36 mouse cellular contexts compared by ENCODE assay signal in genomic region chr16:3820202-3820601, GRCm38 (mm10). TPM values are rescaled to one million over a fixed set of nuclear protein-coding genes. Genes with fewer than 3 reads are reported as not detected.
DNase-seq lines count a peak whose midpoint lies in the region; ATAC-seq and TF ChIP-seq lines count a peak whose summit lies in the region.
"Had no signal": no experiment of that assay in that cellular context is flagged by ENCODE, and none has a peak within 500 bp of the region (broad histone marks: within the 10 kb centered on the region; RNA-seq: fewer than 3 reads in every experiment).

No protein-coding gene starts in this region.

- H3K4me1 ChIP-seq in heart, embryonic 16.5 days (ENCODE audit: control insufficient read depth, insufficient read depth, low read length), result 0 out of 2 replicates have a peak, but pooled peaks cover 2% of the 10 kb centered on the region
- H3K4me1 ChIP-seq: embryonic facial prominence, embryonic 10.5 days; forebrain, embryonic 10.5 days; hindbrain, embryonic 12.5 days; kidney, embryonic 15.5 days; limb, embryonic 13.5 days; liver, embryonic 12.5 days; midbrain, embryonic 13.5 days had no signal

- WGBS in heart, embryonic 16.5 days, result 64% methylated on average over 2 of the region's 2 CpGs

- 0 out of 2 replicates have a peak overlapping the region, but pooled peaks have one; percentile 25 for H3K27ac ChIP-seq in heart, embryonic 16.5 days (ENCODE audit: low read length)
- H3K27ac ChIP-seq: embryonic facial prominence, embryonic 10.5 days; forebrain, embryonic 10.5 days; heart, embryonic 13.5 days; hindbrain, embryonic 12.5 days; kidney, embryonic 15.5 days; limb, embryonic 13.5 days; liver, embryonic 12.5 days; midbrain, embryonic 13.5 days had no signal

- H3K36me3 ChIP-seq in heart, embryonic 16.5 days (ENCODE audit: control insufficient read depth, insufficient read depth), result no peaks in the 10 kb centered on the region
- no peaks in the 10 kb centered on the region for H3K36me3 ChIP-seq in C2C12 (ENCODE audit: control insufficient read depth, insufficient read depth)
- H3K36me3 ChIP-seq: embryonic facial prominence, embryonic 10.5 days; forebrain, embryonic 10.5 days; heart, embryonic 13.5 days; hindbrain, embryonic 12.5 days; kidney, embryonic 15.5 days; limb, embryonic 13.5 days; liver, embryonic 12.5 days; midbrain, embryonic 13.5 days had no signal

- no peak overlapping the region for H3K4me2 ChIP-seq in heart, embryonic 16.5 days (ENCODE audit: low read depth, low read length)
- H3K4me2 ChIP-seq: heart, embryonic 13.5 days; hindbrain, embryonic 12.5 days; kidney, embryonic 15.5 days; limb, embryonic 13.5 days; liver, embryonic 12.5 days; midbrain, embryonic 13.5 days had no signal

- TF ChIP-seq CTCF in C2C12 (IDR thresholded peaks at IDR 0.05; ENCODE audit: control insufficient read depth, insufficient read depth, insufficient read length), result no peak

- no peaks in the 10 kb centered on the region for H3K27me3 ChIP-seq in heart, embryonic 16.5 days (ENCODE audit: control insufficient read depth, insufficient read depth, low read length)
- H3K27me3 ChIP-seq in C2C12 (ENCODE audit: control insufficient read depth, insufficient read depth, insufficient read length), result no peaks in the 10 kb centered on the region
- H3K27me3 ChIP-seq: heart, embryonic 13.5 days; hindbrain, embryonic 12.5 days; kidney, embryonic 15.5 days; limb, embryonic 13.5 days; liver, embryonic 12.5 days; midbrain, embryonic 13.5 days had no signal

- H3K79me3 ChIP-seq in C2C12 (ENCODE audit: low read depth), result no peaks in the 10 kb centered on the region

- H3ac ChIP-seq in C2C12 (ENCODE audit: control insufficient read depth, insufficient read length, low read depth), result no peak overlapping the region

- H3K9me3 ChIP-seq in heart, embryonic 16.5 days (replicated peaks; ENCODE audit: control insufficient read depth, low read length), result no peaks in the 10 kb centered on the region
- H3K9me3 ChIP-seq: forebrain, embryonic 10.5 days; heart, embryonic 13.5 days; hindbrain, embryonic 12.5 days; kidney, embryonic 15.5 days; limb, embryonic 13.5 days; liver, embryonic 12.5 days; midbrain, embryonic 13.5 days had no signal

- H3K9ac ChIP-seq in heart, embryonic 16.5 days (ENCODE audit: low read length), result no peak overlapping the region
- H3K9ac ChIP-seq: forebrain, postnatal 0 days; heart, embryonic 13.5 days; hindbrain, embryonic 12.5 days; kidney, embryonic 15.5 days; limb, embryonic 13.5 days; liver, embryonic 12.5 days; midbrain, embryonic 13.5 days had no signal

- H3K79me2 ChIP-seq in C2C12 (ENCODE audit: control insufficient read depth, insufficient read depth), result no peaks in the 10 kb centered on the region

- ATAC-seq in heart, embryonic 16.5 days (replicated peaks; ENCODE audit: extremely low read depth, insufficient read depth, low FRiP score), result no peak; the same call in 1 of the 2 replicates
- ATAC-seq: CD4-positive, CD25-positive, alpha-beta regulatory T cell, adult 4 months; forebrain, postnatal 0 days; liver, embryonic 12.5 days; midbrain, embryonic 13.5 days had no signal

- DNase-seq in heart, postnatal 25 days (ENCODE audit: low spot score), result no peak
- peak; percentile 80 for DNase-seq in Muller cell, postnatal 12 days (ENCODE audit: inconsistent ontology term)
- DNase-seq in induced T-regulatory cell, adult 2 months (ENCODE audit: low read depth), result peak; percentile 28
- DNase-seq in embryo, embryonic 9.5 days (ENCODE audit: extremely low spot score), result no peak
- no peak for DNase-seq in lung, postnatal 4 days
- DNase-seq: adrenal gland, postnatal 36 days; cerebellum, adult 9-11 months; forebrain, postnatal 0 days; gastrocnemius, postnatal 36 days; kidney, adult 11 months; kidney, postnatal 4 days; layer of hippocampus, adult 9-11 months; lung, adult 18-20 months; lung, postnatal 10 days; retina, postnatal 1 day had no signal

- no peak overlapping the region for H3K4me3 ChIP-seq in heart, embryonic 16.5 days (ENCODE audit: low read length)
- H3K4me3 ChIP-seq in C2C12 (ENCODE audit: insufficient read depth, poor library complexity, severe bottlenecking), result no peak overlapping the region
- H3K4me3 ChIP-seq: embryonic facial prominence, embryonic 10.5 days; forebrain, embryonic 10.5 days; heart, embryonic 13.5 days; hindbrain, embryonic 12.5 days; kidney, embryonic 15.5 days; limb, embryonic 13.5 days; liver, embryonic 12.5 days; midbrain, embryonic 13.5 days had no signal

- intact Hi-C loops in heart, postnatal 25 days (cut with DNase I), result no loop called here

TF ChIP-seq in C2C12, 6 proteins besides CTCF, POLR2A, EP300 and RAD21:
- peak; percentile 10 for TF ChIP-seq FOSL1 (IDR thresholded peaks at IDR 0.05; ENCODE audit: insufficient read depth, low read length, poor library complexity, severe bottlenecking)
- TF ChIP-seq CEBPB (IDR thresholded peaks at IDR 0.05; ENCODE audit: low read depth), result no peak
- TF ChIP-seq MAX (IDR thresholded peaks at IDR 0.05), result peak; percentile 60
- TF ChIP-seq MYOG (IDR thresholded peaks at IDR 0.05; ENCODE audit: control insufficient read depth, extremely low read depth, insufficient read length), result no peak
- TF ChIP-seq MYOD1 (IDR thresholded peaks at IDR 0.05; ENCODE audit: control insufficient read depth, insufficient read length, low read depth), result peak; percentile 8
- no peak for TF ChIP-seq USF1 (IDR thresholded peaks at IDR 0.05; ENCODE audit: low read depth)
TF ChIP-seq in C2C12: peak in this region for 3.

RNA-seq across cellular contexts. Expression of gene Olfr15, which starts 10.5 kb away (rescaled TPM):
- polyA plus RNA-seq in heart, embryonic 16.5 days (2015; fragmentation: Nextera tagmentation; extraction: Ambion mirVana), result not detected in 2 replicates
- not detected for total RNA-seq in heart, postnatal 25 days (2021)
- not detected for polyA plus RNA-seq in C2C12 (2012; fragmentation: generic; extraction: Trizol)
- total RNA-seq: adrenal gland, postnatal 36 days; common myeloid progenitor, adult 5-6 weeks; ES-E14; forebrain, postnatal 0 days; gastrocnemius, postnatal 36 days; left cerebral cortex, adult 18-20 months; left cerebral cortex, postnatal 25 days; megakaryocyte, adult 5-6 weeks; monocyte, adult 5-6 weeks had no signal
- polyA plus RNA-seq: forebrain, embryonic 10.5 days; forebrain, postnatal 0 days; heart, embryonic 13.5 days; hindbrain, embryonic 12.5 days; kidney, embryonic 15.5 days; limb, embryonic 13.5 days; liver, embryonic 12.5 days; midbrain, embryonic 13.5 days; neural tube, embryonic 11.5 days; spleen, adult 2 months; testis, adult 2 months; urinary bladder, adult 2 months had no signal

RNA-seq across cellular contexts. Expression of gene Zfp174, which starts 26.9 kb away (rescaled TPM):
- polyA plus RNA-seq in heart, embryonic 16.5 days (2015; fragmentation: Nextera tagmentation; extraction: Ambion mirVana), result 0.85 and 0.90 TPM in 2 replicates
- total RNA-seq in heart, postnatal 25 days (2021), result 1 to 10 TPM; 1.3 to 1.6 TPM
- polyA plus RNA-seq in C2C12 (2012; fragmentation: generic; extraction: Trizol), result 0.18 TPM

RNA-seq across cellular contexts. Expression of gene Naa60, which starts 52.0 kb away (rescaled TPM):
- 37.1 and 40.0 TPM in 2 replicates for polyA plus RNA-seq in heart, embryonic 16.5 days (2015; fragmentation: Nextera tagmentation; extraction: Ambion mirVana)
- total RNA-seq in heart, postnatal 25 days (2021), result 10 to 100 TPM; 47.9 to 53.7 TPM
- polyA plus RNA-seq in C2C12 (2012; fragmentation: generic; extraction: Trizol), result 27.1 TPM

Comparison
In these comparisons a context has a peak if more than half of its experiments do, and no peak if none do; other contexts are left out.
1. DNase-seq: peak in Muller cell, postnatal 12 days (single experiment) and induced T-regulatory cell, adult 2 months (single experiment); none in heart, postnatal 25 days (single experiment), embryo, embryonic 9.5 days (single experiment) and lung, postnatal 4 days (0 of 2).